Mouse (Mus musculus): ENCODE results near the gene Zp1.
A peak's percentile ranks its signal among the peaks of the same experiment; 100 is the strongest.

The Zp1 gene

DNA sequence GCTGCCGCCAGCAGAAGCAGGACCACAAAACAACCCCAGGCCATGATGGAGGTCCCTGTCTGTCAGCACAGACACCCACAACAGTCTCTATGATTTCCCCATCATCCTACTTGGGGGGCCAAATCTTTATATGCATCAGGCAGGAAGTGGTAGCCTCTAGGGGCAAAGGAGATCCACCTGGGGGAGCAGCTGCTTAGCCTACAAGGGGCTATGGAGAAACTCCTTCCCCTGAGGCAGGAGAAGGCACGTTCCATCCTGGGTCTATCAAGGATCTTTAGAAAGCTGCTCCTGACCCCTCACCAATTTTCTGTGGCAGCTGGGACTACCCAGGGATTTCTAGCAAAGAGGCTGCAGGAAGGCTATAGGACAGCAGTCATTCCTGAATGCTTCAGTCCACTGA lies at the start of gene Zp1:
Zp1 (minus strand) TSS at position 101 of the 400 bp plus-strand sequence.
- DNase-seq (ENCODE audit: low read depth) = no peak

DNA sequence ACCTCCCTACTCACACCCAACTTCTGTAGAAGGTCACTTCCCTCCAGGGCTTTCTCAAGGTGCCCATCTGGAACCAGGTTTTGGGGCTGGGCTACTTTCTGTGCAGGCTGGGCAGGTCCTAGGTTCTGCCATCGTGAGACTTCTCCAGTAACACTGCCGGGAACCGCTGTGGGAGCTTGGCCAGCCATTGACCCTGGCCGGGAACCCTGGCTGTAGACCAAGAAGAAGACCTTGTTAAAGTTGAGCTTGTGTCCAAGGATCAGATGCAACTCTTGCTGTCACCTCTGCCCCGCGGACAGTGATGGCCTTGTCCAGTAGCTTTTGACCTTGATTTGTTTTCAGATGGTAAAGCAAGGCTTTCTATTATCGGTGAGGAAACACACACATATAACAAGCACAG lies 48.1 kb upstream of the Zp1 start:
- no peak for DNase-seq (ENCODE audit: low read depth)

DNA sequence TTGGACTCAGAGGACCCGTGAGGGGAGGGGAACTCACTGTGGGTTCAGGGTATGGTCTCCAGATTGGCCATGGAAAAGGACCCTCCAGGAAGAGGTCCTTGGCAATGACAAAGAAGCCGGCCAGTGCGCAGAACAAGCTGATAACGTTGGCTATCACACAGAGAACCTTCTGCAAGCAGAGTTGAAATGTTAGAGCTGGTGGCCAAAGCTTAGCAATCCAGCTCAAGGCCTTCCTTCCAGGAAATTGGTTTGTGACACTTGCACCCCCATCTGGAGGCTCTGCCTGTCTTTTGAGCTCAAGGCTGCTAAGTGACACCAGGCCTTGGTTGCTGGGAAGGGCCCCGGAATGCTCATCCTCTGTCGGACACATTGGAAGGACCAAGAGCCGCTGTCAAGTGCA lies 45.3 kb upstream of the Zp1 start:
- no peak for DNase-seq (ENCODE audit: low read depth)

DNA sequence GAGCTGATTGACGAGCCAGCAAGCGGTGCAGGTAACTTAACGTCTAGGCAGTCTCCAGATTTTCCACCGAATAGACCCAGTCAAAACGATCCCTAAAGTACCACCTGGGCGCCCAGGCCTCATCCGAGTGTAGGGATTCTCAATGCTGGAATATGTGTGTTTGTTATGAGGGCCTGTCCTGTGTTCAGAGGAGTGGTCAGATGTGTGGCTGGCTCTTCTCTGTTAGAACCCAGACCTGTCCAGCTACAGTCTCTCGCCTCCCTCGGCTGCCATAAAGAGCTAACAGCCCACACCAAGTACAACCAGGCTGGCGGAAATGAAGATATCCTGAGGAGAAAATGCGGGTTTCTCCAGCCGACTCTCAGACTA lies 39.5 kb upstream of the Zp1 start:
- DNase-seq (ENCODE audit: low read depth) = no peak

DNA sequence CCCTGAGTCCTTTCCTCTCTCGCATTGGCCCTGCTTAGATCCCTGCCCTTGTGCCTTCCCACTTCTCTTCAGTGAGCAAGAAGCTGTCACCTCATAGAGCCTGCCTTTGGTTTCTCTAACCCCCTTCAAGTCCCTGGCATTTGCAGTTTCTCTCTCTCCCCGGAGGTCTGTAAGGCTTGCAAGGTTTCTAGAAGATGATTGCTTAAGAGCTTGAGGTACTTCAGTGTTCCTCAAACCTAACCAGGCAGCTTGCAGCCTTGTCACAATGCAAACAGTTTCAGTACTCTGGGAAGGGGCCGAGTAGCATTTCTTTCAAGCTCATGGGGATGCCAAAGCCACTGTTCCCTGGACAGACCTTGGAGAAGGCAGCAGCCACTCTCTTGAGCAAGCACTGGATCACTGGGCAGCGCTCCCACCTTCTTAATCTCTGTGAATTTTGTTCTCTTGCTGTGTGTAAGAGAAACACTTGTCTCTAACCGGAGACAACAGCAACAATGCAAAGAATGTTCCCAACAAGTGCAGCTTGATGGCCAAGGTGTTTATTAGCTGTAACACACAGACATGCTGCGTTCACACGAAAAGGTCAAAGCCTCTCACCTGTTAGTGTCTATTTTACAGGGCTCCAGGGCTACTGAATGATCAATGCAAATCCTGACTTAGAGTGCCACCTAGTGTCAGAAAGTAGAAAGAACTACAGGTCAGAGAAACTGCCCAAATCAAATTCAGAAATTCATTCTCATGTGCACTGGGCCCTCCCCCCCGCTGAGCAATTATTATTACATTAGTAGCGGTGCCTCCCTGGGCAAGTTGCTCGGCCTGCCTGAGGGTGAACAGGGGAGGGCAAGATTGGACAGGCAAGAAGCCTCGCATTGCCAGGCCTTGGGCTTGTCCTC lies 38.9 kb upstream of the Zp1 start:
- DNase-seq (ENCODE audit: low read depth) = peak; percentile 44

DNA sequence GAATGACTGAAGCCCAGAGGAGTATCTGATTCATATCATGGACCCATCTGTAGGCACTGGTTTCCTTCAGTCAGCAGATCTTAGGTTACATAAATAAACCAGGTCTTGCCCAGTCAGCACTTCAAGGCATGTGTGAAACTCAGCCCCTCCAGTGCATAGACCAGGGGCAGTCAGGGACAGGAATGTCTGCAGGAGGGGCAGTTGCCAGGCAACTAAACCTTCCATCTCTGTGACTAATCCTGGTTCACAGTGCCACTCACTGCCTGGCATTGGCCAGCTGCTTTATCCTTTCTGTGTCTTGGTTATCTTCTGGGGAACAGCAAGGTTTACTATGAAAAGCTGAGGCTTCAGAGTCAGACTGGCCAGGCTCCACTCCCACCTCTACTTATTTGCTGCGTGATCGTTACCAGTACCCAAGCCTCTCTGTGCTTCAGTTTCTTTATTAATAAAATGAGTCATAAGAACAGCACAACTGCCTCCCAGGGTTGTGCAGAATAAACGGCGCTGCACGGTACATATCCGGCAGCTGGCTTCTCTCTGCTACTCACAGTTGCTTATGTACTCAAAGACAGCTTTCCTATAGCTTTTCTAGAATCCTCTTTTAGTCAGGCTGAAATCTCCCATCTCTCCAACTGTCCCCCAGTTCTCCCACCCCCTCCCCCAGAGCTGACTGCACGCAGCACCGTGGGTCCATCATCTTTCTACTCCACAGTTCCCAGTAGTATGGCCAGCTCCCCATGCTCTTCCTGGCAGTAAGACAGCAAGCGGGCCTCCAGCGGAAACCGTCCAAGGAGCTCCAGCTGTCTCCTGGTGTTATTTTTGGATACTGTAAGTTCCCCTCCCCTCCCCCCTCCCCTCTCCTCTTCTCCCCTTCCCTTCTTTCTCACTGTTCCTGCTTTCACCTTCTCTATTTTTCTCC lies 31.8 kb upstream of the Zp1 start:
- DNase-seq (ENCODE audit: low read depth) = peak; percentile 27

DNA sequence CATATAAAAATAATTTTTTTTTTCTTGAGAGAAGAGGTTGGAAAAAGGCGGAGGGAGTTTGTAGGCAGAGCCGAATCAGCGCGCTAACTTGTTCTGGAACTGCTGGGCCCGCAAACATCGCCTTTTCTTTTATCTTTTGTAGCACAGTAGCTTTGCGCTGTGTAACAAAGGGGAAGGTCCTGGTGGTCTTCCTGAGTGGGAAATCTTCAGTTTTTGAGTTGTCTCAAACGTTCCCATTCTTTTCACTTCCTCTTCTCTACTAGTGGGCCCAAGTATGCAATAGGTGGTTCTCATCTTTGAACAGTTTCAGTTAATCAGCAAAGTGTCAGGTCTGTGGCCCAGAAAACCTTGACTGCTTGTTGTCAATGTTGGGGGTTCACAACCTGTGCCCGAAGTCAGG lies 29.1 kb upstream of the Zp1 start:
- no peak for DNase-seq (ENCODE audit: low read depth)

DNA sequence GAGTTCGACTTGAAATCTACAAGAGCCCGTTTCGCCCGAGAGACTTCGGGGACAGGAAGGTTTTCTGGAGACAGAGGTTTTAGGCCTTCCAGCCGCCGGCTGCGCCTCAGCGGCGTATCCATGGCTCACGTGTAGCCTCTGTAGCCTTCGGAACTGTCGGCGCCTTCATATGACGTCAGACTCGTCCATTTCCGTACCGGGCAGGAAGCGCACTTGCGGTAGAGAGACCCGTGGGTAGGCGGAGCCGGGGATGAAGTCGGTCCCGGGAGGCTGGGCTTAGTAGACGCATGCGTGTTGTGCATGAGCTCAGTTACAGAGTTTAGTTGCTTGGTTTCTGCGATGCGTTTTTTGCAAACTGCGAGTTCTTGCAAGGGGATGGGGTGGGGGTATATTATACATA lies 28.7 kb upstream of the Zp1 start, which contains the start of gene Ccdc86:
Ccdc86 (minus strand) TSS at position 155 of the 400 bp plus-strand sequence.
- peak; percentile 96 for DNase-seq (ENCODE audit: low read depth)

DNA sequence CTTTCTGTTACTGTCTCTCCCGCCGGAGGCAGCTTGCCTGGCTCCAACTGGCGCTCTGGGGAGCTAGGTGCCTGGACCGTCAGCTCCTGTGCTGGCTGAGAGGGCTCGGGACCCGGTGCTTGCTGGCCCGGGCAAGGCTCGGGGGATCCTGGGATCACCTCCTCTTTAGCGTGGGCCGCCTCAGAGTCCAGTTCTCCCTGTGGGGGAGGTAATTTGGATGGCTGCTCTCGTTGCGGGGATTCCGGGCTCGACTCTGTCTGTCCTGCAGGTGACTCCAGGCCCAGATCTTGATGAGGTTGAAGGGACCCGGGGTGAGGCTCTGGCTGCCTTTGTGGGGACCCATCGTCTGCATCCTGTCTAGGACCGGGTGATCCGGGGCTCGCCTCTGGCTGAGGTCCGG lies 28.0 kb upstream of the Zp1 start:
- DNase-seq (ENCODE audit: low read depth) = no peak

DNA sequence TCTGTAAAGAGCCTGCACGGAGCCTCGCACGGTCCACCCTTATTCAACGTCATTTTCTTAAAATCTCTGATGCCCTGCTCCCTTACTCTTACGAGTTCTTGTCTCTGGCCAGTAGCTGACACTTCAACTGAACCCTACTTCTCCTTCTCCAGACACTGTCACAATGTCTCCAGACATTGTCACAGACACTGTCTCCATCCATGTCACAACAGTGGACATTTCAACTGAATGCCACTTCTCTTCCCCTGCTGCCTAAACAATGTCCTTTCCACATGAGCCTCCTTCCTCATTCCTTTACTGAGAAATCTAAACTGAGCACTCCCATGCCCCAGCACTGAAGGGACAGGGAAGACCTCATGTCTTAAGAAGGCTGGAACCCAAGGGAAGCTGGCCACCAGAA lies 26.8 kb upstream of the Zp1 start:
- no peak for DNase-seq (ENCODE audit: low read depth)

DNA sequence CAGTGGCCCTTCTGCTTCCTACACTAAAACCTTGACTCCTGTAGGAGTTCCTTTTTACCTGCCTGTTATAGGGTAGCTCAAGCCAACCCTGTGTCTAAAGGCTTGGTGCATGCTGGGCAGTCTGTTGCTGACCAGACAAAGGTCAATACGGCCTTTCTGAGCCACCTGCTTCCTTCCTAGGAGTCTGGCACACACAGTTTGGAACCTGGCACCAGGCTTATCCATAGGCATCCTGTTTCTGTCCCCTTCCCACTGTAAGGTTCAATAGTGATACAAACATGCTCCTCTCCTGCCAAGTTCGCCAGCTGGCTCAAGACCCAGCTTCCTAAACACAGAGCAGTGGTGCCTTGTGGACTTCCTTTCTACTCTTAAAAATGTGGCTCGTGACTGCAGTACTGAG lies 26.1 kb upstream of the Zp1 start:
- DNase-seq (ENCODE audit: low read depth) = no peak

DNA sequence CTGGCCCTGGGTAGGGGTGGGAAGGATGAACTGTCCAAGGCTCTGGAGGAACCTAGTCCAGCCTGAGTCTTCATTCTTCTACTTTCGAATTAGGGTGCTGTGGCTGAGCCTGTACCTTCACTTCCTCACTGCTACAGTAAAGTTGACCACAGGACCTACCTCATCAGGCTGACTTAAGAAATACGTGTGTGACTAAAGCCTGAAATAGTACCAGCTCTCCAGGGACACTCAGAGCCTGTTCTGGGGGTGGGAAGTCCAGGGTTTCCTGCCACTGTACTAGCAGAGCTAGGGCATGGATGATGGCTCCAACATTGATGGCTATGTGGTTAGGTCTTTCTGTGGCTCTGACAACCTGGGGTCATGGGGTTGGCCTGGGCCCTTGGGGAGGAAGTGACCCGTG lies 23.5 kb upstream of the Zp1 start:
- DNase-seq (ENCODE audit: low read depth) = no peak

DNA sequence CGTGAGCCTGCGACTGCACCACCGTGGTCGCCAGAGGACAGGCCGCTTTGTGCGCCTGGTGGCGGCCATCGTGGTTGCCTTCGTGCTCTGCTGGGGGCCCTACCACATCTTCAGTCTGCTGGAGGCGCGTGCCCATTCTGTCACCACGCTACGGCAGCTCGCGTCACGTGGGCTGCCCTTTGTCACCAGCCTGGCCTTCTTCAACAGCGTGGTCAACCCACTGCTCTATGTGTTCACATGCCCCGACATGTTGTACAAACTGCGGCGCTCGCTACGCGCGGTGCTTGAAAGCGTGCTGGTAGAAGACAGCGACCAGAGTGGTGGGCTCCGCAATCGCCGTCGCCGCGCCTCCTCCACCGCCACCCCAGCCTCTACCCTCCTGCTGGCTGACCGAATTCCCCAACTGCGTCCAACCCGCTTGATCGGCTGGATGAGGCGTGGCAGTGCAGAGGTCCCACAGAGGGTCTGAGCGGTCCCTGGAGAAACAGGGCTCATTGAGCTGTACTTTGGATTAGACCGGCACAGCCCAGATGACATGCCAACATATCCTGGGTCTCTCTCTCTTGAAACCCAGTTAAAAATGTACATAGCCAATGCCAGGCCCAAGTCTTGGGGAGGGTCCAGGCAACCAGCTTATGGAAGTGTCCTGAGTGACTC lies 20.5 kb upstream of the Zp1 start:
- DNase-seq (ENCODE audit: low read depth) = no peak

DNA sequence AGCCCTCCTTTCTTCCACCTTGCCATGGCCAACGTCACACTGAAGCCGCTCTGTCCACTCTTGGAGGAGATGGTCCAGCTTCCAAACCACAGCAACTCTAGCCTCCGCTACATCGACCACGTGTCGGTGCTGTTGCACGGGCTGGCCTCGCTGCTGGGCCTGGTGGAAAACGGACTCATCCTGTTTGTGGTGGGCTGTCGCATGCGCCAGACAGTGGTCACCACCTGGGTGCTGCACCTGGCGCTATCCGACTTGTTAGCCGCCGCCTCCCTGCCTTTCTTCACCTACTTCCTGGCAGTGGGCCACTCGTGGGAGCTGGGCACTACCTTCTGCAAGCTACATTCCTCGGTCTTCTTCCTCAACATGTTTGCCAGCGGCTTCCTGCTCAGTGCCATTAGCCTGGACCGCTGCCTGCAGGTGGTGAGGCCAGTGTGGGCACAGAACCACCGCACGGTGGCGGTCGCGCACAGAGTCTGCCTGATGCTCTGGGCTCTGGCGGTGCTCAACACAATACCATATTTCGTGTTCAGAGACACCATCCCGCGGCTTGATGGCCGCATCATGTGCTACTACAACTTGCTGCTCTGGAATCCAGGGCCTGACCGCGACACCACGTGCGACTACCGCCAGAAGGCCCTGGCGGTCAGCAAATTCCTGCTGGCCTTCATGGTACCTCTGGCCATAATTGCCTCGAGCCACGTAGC lies 19.8 kb upstream of the Zp1 start:
- no peak for DNase-seq (ENCODE audit: low read depth)

DNA sequence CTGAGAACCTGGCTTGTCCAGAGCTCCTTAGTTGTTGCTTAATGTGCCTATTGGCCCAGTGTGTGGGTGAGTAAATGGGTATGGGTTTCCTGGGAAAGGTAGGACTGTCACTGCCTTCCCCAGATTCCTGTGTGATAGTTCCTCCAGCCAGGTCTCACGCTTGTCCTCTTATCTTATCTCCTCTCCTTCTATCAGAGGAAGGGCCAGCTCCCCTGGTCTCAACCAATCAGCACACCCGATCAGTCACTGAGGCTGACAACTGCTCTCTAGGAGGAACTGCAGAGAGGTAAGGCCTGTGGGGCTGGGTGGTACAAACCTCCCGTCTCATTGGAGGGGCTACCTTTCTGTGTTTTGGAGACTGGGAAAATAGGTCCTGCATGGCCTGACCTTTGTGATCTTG lies 18.3 kb upstream of the Zp1 start:
- DNase-seq (ENCODE audit: low read depth) = no peak

DNA sequence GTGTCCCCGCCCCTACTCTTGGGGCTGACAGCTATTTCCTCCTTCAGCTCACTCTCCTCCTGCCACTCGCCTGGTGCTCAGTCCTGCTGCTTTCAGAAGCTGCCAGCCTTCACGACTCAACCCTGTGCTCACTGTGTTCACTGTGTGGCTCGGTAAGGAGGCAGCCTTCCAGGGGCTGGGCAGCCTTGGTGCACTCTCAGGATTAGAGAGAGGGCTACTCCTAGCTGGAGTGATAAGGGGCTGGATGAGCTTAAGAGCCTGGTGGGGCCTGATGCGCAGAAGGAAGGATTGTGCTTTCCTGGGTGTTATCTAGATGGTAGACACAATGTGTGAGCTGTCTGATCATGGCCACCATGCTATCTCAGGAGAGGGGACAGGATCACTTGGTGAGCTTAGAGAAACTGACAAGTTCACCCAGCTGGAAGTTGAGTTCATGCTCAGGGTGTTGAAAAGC lies 16.7 kb upstream of the Zp1 start, which contains the start of gene Ptgdr2:
Ptgdr2 (plus strand) TSS at position 51 of the 454 bp plus-strand sequence.
- DNase-seq (ENCODE audit: low read depth) = no peak

DNA sequence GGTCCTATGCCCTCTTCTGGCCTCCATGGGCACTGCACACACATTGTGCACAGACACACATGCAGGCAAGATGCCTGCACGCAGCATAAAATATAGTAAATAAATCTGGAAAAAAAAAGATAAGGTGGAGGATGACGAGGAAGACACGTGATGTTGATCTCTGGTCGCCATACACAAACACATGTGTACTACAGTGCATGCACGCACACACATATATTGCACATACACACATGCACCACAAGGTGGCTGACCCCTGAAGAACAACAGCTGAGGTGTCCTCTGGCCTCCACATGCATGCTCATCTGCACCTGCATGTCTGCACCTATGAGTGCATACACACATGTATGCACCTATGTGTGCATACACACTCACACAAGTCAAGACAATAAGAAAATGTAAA lies 15.6 kb upstream of the Zp1 start:
- DNase-seq (ENCODE audit: low read depth) = no peak

DNA sequence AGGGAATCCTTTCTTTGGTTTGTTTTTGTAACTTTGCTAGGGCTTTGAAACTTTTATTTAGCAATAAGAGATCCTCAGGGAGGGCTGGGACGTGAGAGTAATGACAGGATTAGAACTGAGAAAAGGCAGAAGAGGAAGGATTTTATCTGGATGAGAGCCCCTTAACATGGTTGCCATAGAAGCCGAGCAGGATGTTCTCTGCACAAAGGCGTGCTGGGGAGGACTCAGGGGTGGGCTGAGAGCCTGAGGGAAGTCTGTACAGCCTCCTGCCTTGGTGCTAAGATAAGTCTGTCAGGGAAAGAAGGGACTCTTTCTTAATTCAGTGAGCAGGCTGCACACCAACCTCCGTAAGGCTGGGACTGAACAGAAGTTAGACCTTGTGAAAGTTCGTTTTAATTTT lies 14.6 kb upstream of the Zp1 start:
- no peak for DNase-seq (ENCODE audit: low read depth)

DNA sequence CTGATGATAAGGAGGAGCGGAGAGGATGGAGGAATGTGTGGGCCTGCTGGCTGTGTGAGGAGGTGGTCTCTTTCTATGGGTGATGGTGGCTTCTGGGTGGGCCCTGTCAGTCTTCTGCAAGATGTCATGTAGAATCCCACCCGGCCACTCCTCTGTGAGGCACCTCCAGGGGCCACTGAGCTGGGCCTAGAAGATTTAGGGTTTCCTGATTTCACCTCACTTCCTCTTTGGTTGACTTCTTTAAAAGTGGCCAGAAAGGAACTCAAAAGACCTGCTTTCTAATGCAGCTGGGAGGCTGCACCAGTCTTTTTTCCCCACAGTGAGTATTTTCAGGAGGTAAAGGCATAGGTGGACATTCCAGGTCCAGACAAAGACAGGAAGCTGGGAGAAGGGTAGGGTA lies 10.2 kb upstream of the Zp1 start:
- no peak for DNase-seq (ENCODE audit: low read depth)

DNA sequence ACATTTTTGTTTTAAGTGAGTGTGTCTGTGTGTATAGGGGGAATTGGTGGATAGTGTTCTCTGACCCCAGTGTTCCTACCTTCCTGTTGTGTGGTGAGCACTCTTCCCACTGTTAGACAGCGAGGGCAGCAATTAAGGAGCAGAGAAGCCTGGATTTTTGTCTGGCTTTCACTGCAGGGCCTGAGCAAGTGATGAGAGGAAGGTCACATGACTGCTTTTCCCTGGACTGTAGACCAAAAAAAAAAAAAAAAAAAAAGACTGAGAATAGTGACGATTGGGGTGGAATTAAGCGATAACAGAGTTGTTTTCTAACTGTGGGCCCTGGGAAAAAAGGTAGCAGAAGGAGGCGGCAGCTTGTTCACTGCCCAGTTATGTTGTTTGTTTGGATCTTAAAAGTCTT lies 6.2 kb upstream of the Zp1 start:
- DNase-seq (ENCODE audit: low read depth) = no peak

DNA sequence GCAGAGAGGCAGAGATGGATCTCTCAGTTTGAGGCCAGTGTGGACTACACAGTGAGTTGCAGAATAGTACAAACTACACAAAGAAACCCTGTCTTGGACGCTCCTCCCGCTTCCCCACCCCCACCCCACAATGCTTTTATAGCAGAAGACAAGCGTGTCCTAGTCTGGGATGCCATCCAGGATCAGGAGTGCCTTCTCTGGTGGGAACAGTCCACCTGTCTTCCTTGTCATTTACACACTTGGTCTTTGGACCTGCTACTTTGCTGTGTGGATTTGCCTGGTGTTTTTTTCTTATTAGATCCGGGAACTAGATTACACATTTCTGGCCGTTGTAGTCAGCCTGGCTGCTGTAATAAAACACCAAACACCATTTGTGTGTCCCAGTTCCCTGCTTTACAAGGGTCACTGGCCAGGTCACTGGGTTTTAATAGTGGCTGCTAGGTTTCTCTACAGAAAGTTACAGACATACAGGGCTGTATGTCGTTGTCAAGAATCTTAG lies 5.7 kb upstream of the Zp1 start:
- no peak for DNase-seq (ENCODE audit: low read depth)

DNA sequence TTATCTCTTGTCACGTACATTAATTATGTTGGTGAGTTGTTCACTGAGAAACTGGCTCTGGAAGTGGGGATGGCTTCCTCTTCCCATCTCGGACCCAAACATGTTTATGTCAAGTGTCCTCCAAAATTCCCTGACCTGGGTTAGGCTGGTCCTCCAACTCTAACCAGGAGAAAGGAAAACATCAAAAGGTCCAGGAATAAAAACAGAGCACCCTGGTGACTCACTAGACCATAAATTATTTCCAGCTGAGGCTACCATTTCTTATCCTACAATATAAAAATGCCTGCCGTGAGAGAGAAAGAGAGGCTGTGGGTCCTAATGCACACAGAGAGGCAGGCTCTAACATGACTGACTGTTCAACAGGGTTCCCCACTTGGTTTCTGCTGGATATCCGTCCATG lies 3.8 kb upstream of the Zp1 start:
- no peak for DNase-seq (ENCODE audit: low read depth)
